Mouse (Mus musculus): ENCODE data around the gene Olfr727. TPM values are rescaled to one million over a fixed set of nuclear protein-coding genes. Genes with fewer than 3 reads are reported as not detected.

The Olfr727 gene
- not detected for polyA plus RNA-seq (2014; fragmentation: Illumina TruSeq; extraction: RNeasy Lipid Tissue Mini Kit (QIAGEN cat#74804); ENCODE audit: low read depth, low replicate concordance)

GRCm38 (mm10) chr14:50122886-50123285, at the start of gene Olfr727:
Olfr727 (plus strand) TSS chr14:50123186.

DNA sequence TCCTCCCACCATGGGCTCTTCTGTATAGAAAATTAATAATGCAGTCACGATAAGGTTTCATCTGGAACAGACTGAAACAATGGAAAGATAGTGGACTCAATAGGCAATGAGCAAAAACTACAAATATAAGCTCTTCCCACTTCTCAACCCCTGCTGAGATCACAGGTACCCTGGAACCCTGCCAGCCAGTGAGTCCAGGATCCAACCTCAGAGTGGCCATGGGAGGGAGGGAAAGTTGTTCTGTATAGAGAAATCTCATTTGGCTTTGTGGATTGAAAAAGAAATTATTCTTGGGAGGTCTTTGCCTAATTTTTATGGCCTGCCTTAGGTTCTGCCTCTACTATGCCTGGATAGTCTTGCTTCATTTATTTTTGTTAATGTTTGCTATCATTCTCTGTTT, 32.1 kb upstream of the Olfr727 start, which contains the start of gene Olfr726:
Gene Olfr726 (minus strand): TSS at position 101 of the 400 bp plus-strand sequence.

DNA sequence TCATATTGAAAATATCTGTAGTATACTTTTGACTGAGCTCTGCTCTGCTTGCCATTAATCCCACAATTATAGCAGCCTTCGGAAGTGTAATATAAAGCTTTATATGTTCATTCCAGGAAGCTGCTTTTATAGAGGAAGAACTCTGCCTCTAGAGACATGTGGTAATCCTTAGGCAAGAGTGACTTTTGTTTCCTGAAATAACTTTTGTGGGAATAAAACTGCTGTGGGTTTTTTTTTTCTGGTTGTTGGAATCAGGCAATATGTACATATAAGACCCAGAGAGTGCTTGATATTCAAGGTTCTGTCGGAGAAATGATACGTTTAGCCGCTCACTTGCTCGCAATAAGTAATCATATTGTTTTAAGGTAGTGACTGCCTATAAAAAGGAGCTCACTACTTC, 19.6 kb downstream of the Olfr727 start, which contains the start of gene Olfr728:
Gene Olfr728 (minus strand): TSS at position 101 of the 400 bp plus-strand sequence.

DNA sequence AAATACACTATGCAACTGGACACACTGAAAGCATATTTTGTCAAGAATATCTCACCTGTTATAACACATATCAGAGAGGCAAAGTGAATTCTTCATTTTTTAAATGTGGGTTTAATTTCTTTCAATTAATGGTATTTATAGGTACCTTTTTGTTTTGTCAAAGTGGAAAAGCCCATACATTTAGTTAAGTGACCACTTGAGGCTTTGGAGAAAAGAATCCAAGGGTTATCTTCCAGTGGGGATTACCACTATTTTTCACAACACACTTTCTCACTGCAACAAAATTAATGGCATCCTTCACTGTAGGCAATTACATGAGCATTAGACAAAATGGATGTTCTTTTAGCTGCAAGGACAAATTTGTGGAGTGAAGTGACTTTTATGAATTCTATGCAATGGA, 29.8 kb downstream of the Olfr727 start, which contains the start of gene Olfr729:
Gene Olfr729 (minus strand): TSS at position 101 of the 400 bp plus-strand sequence.

Other genes starting within 250 kb of the Olfr727 start
- not detected for gene Olfr722, start 221.2 kb upstream of the Olfr727 start, polyA plus RNA-seq (2014; fragmentation: Illumina TruSeq; extraction: RNeasy Lipid Tissue Mini Kit (QIAGEN cat#74804); ENCODE audit: low read depth, low replicate concordance)
- not detected for gene Olfr723, start 191.4 kb upstream of the Olfr727 start, polyA plus RNA-seq (2014; fragmentation: Illumina TruSeq; extraction: RNeasy Lipid Tissue Mini Kit (QIAGEN cat#74804); ENCODE audit: low read depth, low replicate concordance)
- gene Olfr724, start 159.9 kb upstream of the Olfr727 start, polyA plus RNA-seq (2014; fragmentation: Illumina TruSeq; extraction: RNeasy Lipid Tissue Mini Kit (QIAGEN cat#74804); ENCODE audit: low read depth, low replicate concordance), result not detected
- gene Olfr725, start 82.8 kb upstream of the Olfr727 start, polyA plus RNA-seq (2014; fragmentation: Illumina TruSeq; extraction: RNeasy Lipid Tissue Mini Kit (QIAGEN cat#74804); ENCODE audit: low read depth, low replicate concordance), result not detected
- gene Olfr726, start 32.2 kb upstream of the Olfr727 start, polyA plus RNA-seq (2014; fragmentation: Illumina TruSeq; extraction: RNeasy Lipid Tissue Mini Kit (QIAGEN cat#74804); ENCODE audit: low read depth, low replicate concordance), result not detected
- not detected for gene Olfr728, start 19.5 kb downstream of the Olfr727 start, polyA plus RNA-seq (2014; fragmentation: Illumina TruSeq; extraction: RNeasy Lipid Tissue Mini Kit (QIAGEN cat#74804); ENCODE audit: low read depth, low replicate concordance)
- not detected for gene Olfr729, start 29.7 kb downstream of the Olfr727 start, polyA plus RNA-seq (2014; fragmentation: Illumina TruSeq; extraction: RNeasy Lipid Tissue Mini Kit (QIAGEN cat#74804); ENCODE audit: low read depth, low replicate concordance)
- not detected for gene Olfr730, start 65.0 kb downstream of the Olfr727 start, polyA plus RNA-seq (2014; fragmentation: Illumina TruSeq; extraction: RNeasy Lipid Tissue Mini Kit (QIAGEN cat#74804); ENCODE audit: low read depth, low replicate concordance)
- gene Olfr731, start 118.7 kb downstream of the Olfr727 start, polyA plus RNA-seq (2014; fragmentation: Illumina TruSeq; extraction: RNeasy Lipid Tissue Mini Kit (QIAGEN cat#74804); ENCODE audit: low read depth, low replicate concordance), result not detected
- not detected for gene Olfr732, start 161.0 kb downstream of the Olfr727 start, polyA plus RNA-seq (2014; fragmentation: Illumina TruSeq; extraction: RNeasy Lipid Tissue Mini Kit (QIAGEN cat#74804); ENCODE audit: low read depth, low replicate concordance)
- gene Olfr733, start 178.3 kb downstream of the Olfr727 start, polyA plus RNA-seq (2014; fragmentation: Illumina TruSeq; extraction: RNeasy Lipid Tissue Mini Kit (QIAGEN cat#74804); ENCODE audit: low read depth, low replicate concordance), result not detected
- not detected for gene Olfr734, start 203.6 kb downstream of the Olfr727 start, polyA plus RNA-seq (2014; fragmentation: Illumina TruSeq; extraction: RNeasy Lipid Tissue Mini Kit (QIAGEN cat#74804); ENCODE audit: low read depth, low replicate concordance)
- not detected for gene Olfr735, start 225.7 kb downstream of the Olfr727 start, polyA plus RNA-seq (2014; fragmentation: Illumina TruSeq; extraction: RNeasy Lipid Tissue Mini Kit (QIAGEN cat#74804); ENCODE audit: low read depth, low replicate concordance)
- gene Tlr11, start 234.7 kb downstream of the Olfr727 start, polyA plus RNA-seq (2014; fragmentation: Illumina TruSeq; extraction: RNeasy Lipid Tissue Mini Kit (QIAGEN cat#74804); ENCODE audit: low read depth, low replicate concordance), result not detected